Mouse (Mus musculus) stomach, embryonic 14.5 days (tissue): Measurements from ENCODE around the gene Pou2f1. TPM values are rescaled to one million over a fixed set of nuclear protein-coding genes. Genes with fewer than 3 reads are reported as not detected.

Experiments
- ATAC-seq: fragments of 200-750 bp; cut with Nextera tagmentation; 2 replicates; pipeline ENCODE4 v1.8.0; 2017; ENCODE audit warnings: low read depth, moderate TSS enrichment; ENCODE audit not compliant: insufficient number of reproducible peaks, insufficient read depth, low FRiP score
- H3K27ac ChIP-seq: fragments of 300-500 bp; sonication (generic); 2 replicates; pipeline ENCODE4 v1.5.1; 2014; ENCODE audit warnings: mild to moderate bottlenecking, low read length, moderate library complexity, mixed read lengths
- H3K27me3 ChIP-seq: fragments of 300-500 bp; sonication (generic); 2 replicates; pipeline ENCODE4 v1.6.1; 2014; ENCODE audit warnings: low read length, control low read depth, mixed read lengths; ENCODE audit not compliant: control insufficient read depth, insufficient read depth
- H3K36me3 ChIP-seq: fragments of 300-500 bp; sonication (generic); 2 replicates; pipeline ENCODE4 v1.6.1; 2014; ENCODE audit warnings: mild to moderate bottlenecking, control low read depth, low read length, moderate library complexity, mixed read lengths; ENCODE audit not compliant: control insufficient read depth, insufficient read depth
- H3K4me1 ChIP-seq: fragments of 300-500 bp; sonication (generic); 2 replicates; pipeline ENCODE4 v1.6.1; 2014; ENCODE audit warnings: low read length, control low read depth, mixed read lengths; ENCODE audit not compliant: control insufficient read depth, insufficient read depth
- H3K4me2 ChIP-seq: fragments of 300-500 bp; sonication (generic); replicated peaks from 2 replicates; pipeline ENCODE4 v1.6.1; 2014; ENCODE audit warnings: low read depth, low read length, control low read depth
- H3K4me3 ChIP-seq: fragments of 300-500 bp; sonication (generic); 2 replicates; pipeline ENCODE4 v1.5.1; 2014; ENCODE audit warnings: low read depth, low read length, control low read depth
- H3K9ac ChIP-seq: fragments of 300-500 bp; sonication (generic); replicated peaks from 2 replicates; pipeline ENCODE4 v1.6.1; 2014; ENCODE audit warnings: low read depth, mild to moderate bottlenecking, control low read depth, low read length, moderate library complexity, mixed read lengths
- H3K9me3 ChIP-seq: fragments of 300-500 bp; sonication (generic); 2 replicates; pipeline ENCODE4 v1.6.1; 2016; ENCODE audit warnings: low read depth, low read length, control low read depth; ENCODE audit not compliant: control insufficient read depth
- WGBS: fragments of 180-500 bp; shearing (Covaris S2); extraction: QIAGEN DNeasy Blood & Tissue Kit; methylation state at CpG from one replicate; pipeline ENCODE4 v1.1.7; 2014; 5-methylcytosine and 5-hydroxymethylcytosine counted together
- polyA plus RNA-seq: library from polyadenylated mRNA; unstranded; fragments of >200 nt; fragmentation: Nextera tagmentation; extraction: Ambion mirVana; gene quantifications from 2 replicates; pipeline ENCODE4 v1.2.1, GENCODE M21; 2014

Gene Pou2f1
- polyA plus RNA-seq, 1 experiment from 2014 or later, result 21.6 TPM

DNA sequence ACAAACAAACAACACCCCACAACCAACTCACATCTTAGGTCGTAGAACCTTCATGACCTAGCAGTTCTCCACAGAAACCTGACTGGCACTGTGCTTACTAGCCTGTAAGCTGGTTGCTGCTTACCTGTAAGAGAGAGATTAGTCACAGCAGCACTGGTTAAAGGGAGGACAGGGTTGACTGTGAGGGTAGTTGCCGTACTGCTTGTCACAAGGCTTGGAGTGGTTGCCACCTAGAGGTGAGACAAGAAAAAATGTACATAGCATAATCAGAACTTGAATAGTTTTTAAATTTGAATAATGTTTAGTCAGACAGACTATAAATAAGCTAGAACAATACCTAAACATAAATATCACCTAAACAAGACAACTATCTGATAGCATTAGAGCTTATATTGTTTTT lies 110.8 kb downstream of the Pou2f1 start:
- Histone ChIP-seq H3K9me3 (no peaks in the 10 kb centered on the region), H3K4me2 (no peak overlapping the region), H3K27me3 (no peaks in the 10 kb centered on the region), H3K27ac (no peak overlapping the region), H3K36me3 (peaks cover 30% of the 10 kb centered on the region), H3K4me1 (no peaks in the 10 kb centered on the region), H3K9ac (no peak overlapping the region), H3K4me3 (no peak overlapping the region)
- 86% methylated on average over 2 of the region's 2 CpGs for WGBS
- ATAC-seq, result no peak

GRCm38 (mm10) chr1:165882146-165882900 lies 120.2 kb downstream of the Pou2f1 start:
- 79% methylated on average over 8 of the region's 8 CpGs for WGBS
- Histone ChIP-seq H3K27me3 (no peaks in the 10 kb centered on the region), H3K9ac (no peak overlapping the region), H3K4me2 (no peak overlapping the region), H3K27ac (no peak overlapping the region), H3K4me3 (no peak overlapping the region), H3K9me3 (no peaks in the 10 kb centered on the region), H3K4me1 (no peaks in the 10 kb centered on the region), H3K36me3 (no peaks in the 10 kb centered on the region)
- ATAC-seq, result no peak

- Histone ChIP-seq H3K9me3 (no peaks in the 10 kb centered on the region), H3K4me3 (no peak overlapping the region), H3K4me1 (no peaks in the 10 kb centered on the region), H3K9ac (no peak overlapping the region), H3K4me2 (no peak overlapping the region), H3K36me3 (peaks cover 11% of the 10 kb centered on the region), H3K27me3 (no peaks in the 10 kb centered on the region), H3K27ac (no peak overlapping the region)
- WGBS, result 96% methylated on average over 2 of the region's 2 CpGs
- no peak for ATAC-seq
Observed at GRCm38 (mm10) chr1:165878751-165879150, 123.7 kb downstream of the Pou2f1 start.

GRCm38 (mm10) chr1:165875520-165876284 lies 126.8 kb downstream of the Pou2f1 start:
- H3K4me3 ChIP-seq, result no peak overlapping the region
- WGBS, result 85% methylated on average over 6 of the region's 6 CpGs
- no peaks in the 10 kb centered on the region for H3K27me3 ChIP-seq
- ATAC-seq, result no peak
- H3K9ac ChIP-seq, result no peak overlapping the region
- no peak overlapping the region for H3K27ac ChIP-seq
- H3K4me1 ChIP-seq, result no peaks in the 10 kb centered on the region
- H3K9me3 ChIP-seq, result no peaks in the 10 kb centered on the region
- H3K36me3 ChIP-seq, result peaks cover 11% of the 10 kb centered on the region
- no peak overlapping the region for H3K4me2 ChIP-seq

DNA sequence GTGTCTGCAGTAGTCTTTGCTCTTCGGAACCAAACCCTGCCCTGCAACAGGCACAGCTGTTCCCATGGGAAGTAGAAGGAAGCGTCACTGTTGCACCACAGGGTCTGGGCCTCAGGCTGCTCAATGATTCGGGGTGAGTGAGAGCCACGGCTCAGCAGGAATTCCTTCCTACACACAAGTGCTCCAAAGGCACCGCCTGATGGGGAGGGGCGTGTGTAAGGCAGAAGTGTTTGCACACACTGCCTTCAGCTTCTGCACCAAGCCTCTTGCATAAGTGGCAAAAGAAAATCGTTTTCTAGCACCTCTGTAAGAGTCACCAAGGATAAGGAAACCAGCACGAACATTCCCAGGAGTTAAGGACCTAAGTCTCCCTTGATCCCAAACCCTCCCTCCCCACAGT lies 127.8 kb downstream of the Pou2f1 start:
- no peak overlapping the region for H3K4me3 ChIP-seq
- no peak overlapping the region for H3K27ac ChIP-seq
- H3K4me2 ChIP-seq, result no peak overlapping the region
- 52% methylated on average over 8 of the region's 8 CpGs for WGBS
- 0 out of 2 replicates have a peak, but pooled peaks have one; percentile 28 for ATAC-seq
- H3K4me1 ChIP-seq, result no peaks in the 10 kb centered on the region
- peaks cover 11% of the 10 kb centered on the region for H3K36me3 ChIP-seq
- H3K27me3 ChIP-seq, result no peaks in the 10 kb centered on the region
- no peak overlapping the region for H3K9ac ChIP-seq
- H3K9me3 ChIP-seq, result no peaks in the 10 kb centered on the region

DNA sequence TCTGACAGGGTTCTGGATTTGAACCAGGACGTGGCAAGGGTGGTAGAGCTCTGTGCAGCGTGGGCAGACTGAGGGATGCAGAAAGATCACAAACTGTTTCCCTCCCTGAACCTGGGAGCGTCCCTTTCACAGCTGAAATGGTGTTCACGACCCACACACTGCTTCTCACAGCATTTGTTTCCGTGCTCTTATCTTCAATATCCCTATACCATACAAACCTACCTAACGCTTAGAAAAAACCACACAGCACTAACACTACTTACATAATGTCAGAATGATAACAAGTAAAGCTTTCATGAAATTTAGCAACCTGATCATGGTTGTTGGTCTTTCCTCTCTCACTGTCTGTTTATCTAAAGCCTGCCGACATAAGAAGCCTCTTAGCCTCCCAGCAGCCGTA lies 133.8 kb downstream of the Pou2f1 start:
- ATAC-seq, result no peak
- Histone ChIP-seq H3K27ac (no peak overlapping the region), H3K9ac (no peak overlapping the region), H3K27me3 (no peaks in the 10 kb centered on the region), H3K4me1 (peaks cover 6% of the 10 kb centered on the region; the same call in 1 of the 2 replicates), H3K9me3 (no peaks in the 10 kb centered on the region), H3K4me3 (no peak overlapping the region), H3K36me3 (no peaks in the 10 kb centered on the region), H3K4me2 (no peak overlapping the region)
- WGBS, result 68% methylated on average over 8 of the region's 8 CpGs

DNA sequence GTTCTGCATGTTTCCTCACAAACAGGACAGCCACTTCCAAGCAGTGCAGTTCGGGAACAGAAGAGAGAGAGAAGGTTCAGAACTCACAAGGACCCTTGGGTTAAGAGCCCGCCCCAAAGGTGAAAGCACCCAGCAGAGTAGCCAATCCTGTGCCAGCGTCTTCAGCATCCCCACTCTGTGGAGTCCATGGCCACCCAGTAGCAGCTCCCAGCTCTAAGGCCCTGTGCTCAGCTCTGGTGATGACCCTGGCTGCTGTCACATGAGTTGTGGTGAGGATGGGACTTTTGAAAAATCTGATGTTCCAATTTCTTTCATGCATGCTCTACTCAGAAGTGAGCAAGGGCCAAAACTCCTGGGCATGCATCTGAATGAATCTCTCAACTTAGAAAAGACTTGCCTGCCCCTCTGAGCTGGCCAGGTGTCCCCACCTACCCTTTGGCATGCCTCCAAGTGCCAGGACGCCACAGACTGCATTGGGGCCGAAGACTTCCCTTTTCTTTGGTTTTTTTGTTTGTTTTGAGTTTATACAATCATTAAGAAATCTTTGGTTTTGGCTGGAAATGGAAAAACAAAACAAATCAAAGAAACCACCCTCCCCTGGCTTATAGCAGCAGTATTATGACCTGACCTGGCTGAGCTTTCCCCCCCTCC lies 135.7 kb downstream of the Pou2f1 start:
- no peaks in the 10 kb centered on the region for H3K9me3 ChIP-seq
- H3K9ac ChIP-seq, result no peak overlapping the region
- H3K4me3 ChIP-seq, result no peak overlapping the region
- 0 out of 2 replicates have a peak, but pooled peaks have one; percentile 42 for ATAC-seq
- no peaks in the 10 kb centered on the region for H3K27me3 ChIP-seq
- peaks cover 6% of the 10 kb centered on the region; the same call in 1 of the 2 replicates for H3K4me1 ChIP-seq
- H3K4me2 ChIP-seq, result no peak overlapping the region
- no peak overlapping the region for H3K27ac ChIP-seq
- WGBS, result 70% methylated on average over 5 of the region's 5 CpGs
- H3K36me3 ChIP-seq, result no peaks in the 10 kb centered on the region
